Mouse (Mus musculus): Measurements from ENCODE around the gene Otop2.
A peak's percentile ranks its signal among the peaks of the same experiment; 100 is the strongest.

Gene Otop2

DNA sequence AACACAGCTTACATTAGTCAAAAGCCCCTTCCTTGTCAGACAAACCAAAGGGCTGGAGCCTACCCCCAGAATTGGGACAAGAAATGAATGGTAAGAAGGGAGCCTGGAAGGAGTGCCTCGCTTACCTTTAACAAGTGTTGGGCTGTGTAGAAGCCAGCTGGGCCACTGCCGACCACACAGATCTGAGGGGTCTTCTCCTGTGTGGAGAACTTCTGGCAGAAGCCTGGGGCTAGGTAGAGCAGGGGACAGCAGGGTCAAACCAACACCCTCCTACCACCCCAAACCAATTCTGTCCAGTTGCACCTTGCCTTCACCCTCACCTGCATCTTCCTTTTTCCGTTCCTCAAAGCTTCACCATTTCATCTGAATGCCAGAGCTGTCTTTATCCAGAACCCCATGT lies 31.0 kb upstream of the Otop2 start:
- DNase-seq (ENCODE audit: low read depth in 2 of 2, low spot score in 2 of 2) = no peak

- peak; percentile 97 to 99 for DNase-seq (ENCODE audit: low read depth in 2 of 2, low spot score in 2 of 2)
Measured at GRCm38 (mm10) chr11:115276780-115277603, 30.0 kb upstream of the Otop2 start, which contains the start of gene Fdxr. Gene Fdxr (minus strand): TSS chr11:115277050.

DNA sequence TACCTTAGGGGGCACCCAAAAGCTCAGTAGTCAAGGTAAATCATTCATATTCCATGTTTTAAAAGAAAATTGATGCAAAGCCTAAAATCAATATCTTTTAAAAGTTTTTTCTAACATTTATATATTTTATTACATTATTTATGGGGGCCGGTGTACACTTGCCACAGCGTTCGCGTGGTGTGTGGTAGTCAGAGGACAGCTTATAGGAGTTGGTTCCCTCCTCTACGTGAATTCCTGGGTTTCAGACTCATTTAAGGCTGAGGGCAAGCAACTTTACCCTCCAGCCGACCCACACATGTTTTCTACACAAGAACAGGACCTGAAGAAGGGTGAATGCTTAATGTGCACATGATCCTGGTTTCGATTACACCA lies 29.4 kb upstream of the Otop2 start:
- no peak for DNase-seq (ENCODE audit: low read depth in 2 of 2, low spot score in 2 of 2)

DNA sequence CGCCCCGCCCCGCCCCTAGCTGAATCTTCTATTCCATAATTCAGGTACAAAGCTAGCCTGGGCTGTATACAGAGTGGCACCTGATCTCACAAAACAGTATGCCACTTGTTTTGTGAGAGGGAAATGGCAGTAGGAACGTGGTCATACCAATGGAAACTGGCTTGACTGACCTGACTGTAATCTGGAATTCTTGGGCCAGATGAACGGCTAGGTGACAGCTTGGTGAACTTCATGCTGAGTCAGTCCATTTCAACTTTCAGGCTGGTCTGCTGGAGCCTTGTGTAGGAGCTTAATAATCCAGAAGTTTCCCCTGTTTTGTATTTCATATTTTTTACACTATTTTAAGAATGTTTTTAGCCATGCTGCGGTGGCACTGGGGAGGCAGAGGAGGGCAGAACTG lies 28.8 kb upstream of the Otop2 start:
- no peak for DNase-seq (ENCODE audit: low read depth in 2 of 2, low spot score in 2 of 2)

GRCm38 (mm10) chr11:115279726-115280125 lies 27.2 kb upstream of the Otop2 start:
- DNase-seq (ENCODE audit: low read depth in 2 of 2, low spot score in 2 of 2) = no peak

GRCm38 (mm10) chr11:115282295-115282694 lies 24.7 kb upstream of the Otop2 start:
- no peak for DNase-seq (ENCODE audit: low read depth in 2 of 2, low spot score in 2 of 2)

GRCm38 (mm10) chr11:115282723-115283485 lies 24.1 kb upstream of the Otop2 start:
- DNase-seq (ENCODE audit: low read depth in 2 of 2, low spot score in 2 of 2) = no peak

DNA sequence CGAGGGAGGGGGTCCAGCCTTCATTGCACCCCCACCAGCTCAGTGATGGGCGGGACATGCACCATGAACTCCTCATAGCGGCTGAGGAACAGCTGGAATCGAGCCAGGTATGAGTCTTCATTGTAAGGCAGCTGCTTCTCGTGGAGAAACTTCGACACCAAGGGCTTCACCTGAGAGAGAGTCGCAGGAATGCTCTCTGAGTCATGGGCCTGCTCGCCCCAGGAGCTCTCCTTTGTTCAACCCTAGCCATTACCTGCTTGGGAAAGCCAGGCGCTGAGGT lies 23.5 kb upstream of the Otop2 start:
- DNase-seq (ENCODE audit: low read depth in 2 of 2, low spot score in 2 of 2) = no peak

- no peak for DNase-seq (ENCODE audit: low read depth in 2 of 2, low spot score in 2 of 2)
Measured at GRCm38 (mm10) chr11:115283891-115284620, 22.9 kb upstream of the Otop2 start.

- DNase-seq (ENCODE audit: low read depth in 2 of 2, low spot score in 2 of 2) = no peak
Measured at GRCm38 (mm10) chr11:115285282-115285681, 21.7 kb upstream of the Otop2 start.

DNA sequence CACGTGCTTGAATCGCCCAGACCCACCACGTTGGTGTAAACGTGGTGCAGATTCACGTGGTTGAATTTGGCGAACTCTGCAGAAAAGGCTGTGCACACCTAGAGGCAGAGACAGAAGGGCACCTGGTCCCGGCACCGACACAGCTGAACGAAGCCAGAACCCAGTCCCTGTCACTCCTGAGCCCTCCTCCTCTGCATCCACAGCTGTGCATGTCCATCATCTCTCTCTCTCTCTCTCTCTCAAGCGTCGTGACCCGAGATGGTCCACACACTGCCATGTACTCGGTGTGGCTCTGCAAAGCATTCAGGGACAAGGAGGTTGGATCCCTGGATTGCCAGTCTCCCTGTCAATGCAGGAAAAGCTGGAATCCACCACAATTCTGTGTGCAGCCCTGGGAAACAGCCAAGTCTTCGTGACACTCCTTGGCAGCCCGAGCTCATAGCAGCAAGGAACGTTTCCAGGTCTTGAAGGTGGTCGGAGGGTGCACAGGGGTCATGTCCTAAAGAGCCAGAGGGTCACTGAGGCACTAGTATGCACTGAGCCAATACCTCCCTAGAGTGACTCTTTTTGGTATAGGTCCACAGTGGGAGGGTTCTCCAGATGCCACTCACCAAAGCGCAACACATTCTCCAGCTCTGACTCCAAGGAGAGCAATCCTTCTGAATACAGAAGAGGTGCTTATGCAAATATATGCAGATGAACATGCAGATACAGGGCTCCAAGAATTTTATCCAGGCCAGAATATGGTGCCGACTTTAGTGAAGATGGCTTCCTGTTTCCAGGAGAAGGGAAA lies 20.6 kb upstream of the Otop2 start:
- no peak for DNase-seq (ENCODE audit: low read depth in 2 of 2, low spot score in 2 of 2)

DNA sequence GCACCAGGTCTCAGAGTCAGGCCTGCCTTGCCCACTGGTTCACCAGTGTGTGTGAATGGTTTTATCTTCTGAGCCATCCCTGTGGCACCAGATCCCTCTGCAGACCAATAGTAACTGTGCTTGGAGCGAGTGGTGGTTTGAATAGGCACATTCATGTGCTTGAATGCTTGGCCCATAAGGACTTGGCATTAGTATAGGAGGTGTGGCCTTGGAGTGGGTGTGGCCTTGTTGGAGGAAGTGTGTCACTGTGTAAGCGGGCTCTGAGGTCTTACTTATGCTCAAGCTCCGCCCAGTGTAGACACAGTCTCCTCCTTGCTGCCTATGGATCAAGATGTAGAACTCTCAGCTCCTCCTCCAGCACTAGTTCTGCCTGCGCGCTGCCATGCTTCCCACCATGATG lies 19.6 kb upstream of the Otop2 start:
- DNase-seq (ENCODE audit: low read depth in 2 of 2, low spot score in 2 of 2) = no peak

DNA sequence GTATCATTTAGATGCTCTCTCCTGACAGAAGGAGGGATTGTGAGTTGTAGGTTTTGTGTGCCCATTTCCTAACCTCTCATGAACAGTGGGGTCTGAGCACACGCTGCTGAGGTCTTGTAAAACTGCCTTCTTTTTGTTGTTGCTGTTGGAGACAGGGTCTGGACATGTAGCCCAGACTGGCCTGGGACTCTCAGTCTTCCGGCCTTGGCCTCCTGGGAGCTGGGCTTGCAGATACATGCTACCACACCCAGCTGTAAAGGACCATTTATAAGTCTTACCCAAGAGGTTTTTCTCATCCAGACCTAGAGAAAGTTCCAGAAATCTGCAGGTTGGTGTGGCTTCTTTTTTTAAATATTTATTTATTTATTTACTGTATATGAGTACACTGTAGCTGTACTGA lies 18.7 kb upstream of the Otop2 start:
- DNase-seq (ENCODE audit: low read depth in 2 of 2, low spot score in 2 of 2) = no peak

DNA sequence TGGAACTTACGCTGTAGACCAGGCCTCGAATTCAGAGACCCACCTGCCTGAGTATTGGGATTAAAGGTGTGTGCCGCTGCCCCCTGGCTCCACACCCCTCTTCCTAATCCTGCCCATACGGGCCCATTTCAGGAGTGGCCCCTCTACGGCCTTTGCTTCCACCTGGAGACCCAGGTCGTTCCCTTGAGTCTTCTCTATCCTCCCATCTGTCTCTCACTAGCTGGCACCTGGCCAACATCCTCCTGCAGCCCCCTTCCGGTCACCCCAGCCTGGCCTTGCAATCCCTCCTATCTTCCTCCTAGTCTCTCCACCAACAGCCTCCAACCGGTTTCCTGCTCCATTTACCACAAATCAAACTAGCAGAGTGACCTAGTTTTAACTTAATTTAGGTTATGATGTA lies 17.1 kb upstream of the Otop2 start:
- DNase-seq (ENCODE audit: low read depth in 2 of 2, low spot score in 2 of 2) = no peak

DNA sequence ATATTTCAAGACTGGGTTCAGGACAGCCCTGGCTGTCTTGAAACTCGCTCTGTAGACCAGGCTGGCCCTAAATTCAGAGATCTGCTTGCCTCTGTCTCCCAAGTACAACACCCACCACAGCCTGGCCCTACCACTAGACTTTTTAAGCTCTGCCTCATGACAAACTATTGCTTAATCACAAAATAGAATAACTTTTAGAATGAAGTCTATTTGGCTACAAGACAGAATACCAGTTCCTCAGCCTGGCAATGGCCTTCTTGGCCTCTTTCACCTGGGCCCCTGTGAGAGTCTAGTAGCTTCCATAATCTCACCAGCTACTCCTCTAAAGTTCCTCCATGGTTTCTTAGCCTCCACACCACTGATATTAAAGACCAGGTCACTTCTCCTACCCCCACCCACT lies 16.6 kb upstream of the Otop2 start:
- DNase-seq (ENCODE audit: low read depth in 2 of 2, low spot score in 2 of 2) = no peak

GRCm38 (mm10) chr11:115290919-115291318 lies 16.0 kb upstream of the Otop2 start:
- DNase-seq (ENCODE audit: low read depth in 2 of 2, low spot score in 2 of 2) = no peak

DNA sequence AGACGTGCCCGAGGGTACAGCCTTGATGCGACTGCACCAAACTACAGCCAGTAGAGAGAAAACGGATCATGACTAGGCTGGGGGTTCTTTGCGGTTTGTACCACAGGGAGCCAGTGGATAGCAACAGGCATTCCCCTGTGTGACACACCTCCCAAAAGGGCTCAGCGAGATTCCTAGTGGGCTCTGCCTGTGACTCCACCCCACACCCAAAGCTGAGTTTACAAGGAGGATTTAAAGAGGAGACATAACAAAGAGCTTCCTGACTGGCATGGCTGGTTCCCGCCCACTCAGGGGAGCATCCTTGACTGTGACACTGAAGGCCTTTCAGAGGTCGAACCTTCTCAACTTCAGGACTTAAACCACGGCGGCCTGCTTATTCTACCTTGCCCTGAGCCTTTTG lies 15.5 kb upstream of the Otop2 start:
- DNase-seq (ENCODE audit: low read depth in 2 of 2, low spot score in 2 of 2) = no peak

- no peak for DNase-seq (ENCODE audit: low read depth in 2 of 2, low spot score in 2 of 2)
Measured at GRCm38 (mm10) chr11:115292631-115293375, 14.2 kb upstream of the Otop2 start.

- DNase-seq (ENCODE audit: low read depth in 2 of 2, low spot score in 2 of 2) = no peak
Measured at GRCm38 (mm10) chr11:115295939-115296338, 11.0 kb upstream of the Otop2 start.

- DNase-seq (ENCODE audit: low read depth in 2 of 2, low spot score in 2 of 2) = no peak
Measured at GRCm38 (mm10) chr11:115296471-115297210, 10.3 kb upstream of the Otop2 start.

All from CD8-positive naive resting alpha-beta T cell, adult 2 months (primary cell).